Mouse (Mus musculus) cortical plate, adult 2 months (tissue): Measurements from ENCODE around the gene Lhb.

Experiments
- CTCF ChIP-seq: fragments of 200-500 bp; IDR thresholded peaks from 2 replicates; pipeline ENCODE4 v1.5.1; 2011; ENCODE audit warnings: mild to moderate bottlenecking, control low read depth, low read length; ENCODE audit not compliant: insufficient read depth; ENCODE audit errors: extremely low read depth
- POLR2A ChIP-seq: fragments of 200-500 bp; IDR thresholded peaks from 2 replicates; pipeline ENCODE4 v1.6.1; 2011; ENCODE audit warnings: mild to moderate bottlenecking, low read length, control low read depth; ENCODE audit not compliant: insufficient read depth; ENCODE audit errors: extremely low read depth

GRCm38 (mm10) chr7:45449974-45450373 lies 29.4 kb downstream of the Lhb start:
- TF ChIP-seq CTCF (no peak), POLR2A (no peak)
